Mouse (Mus musculus) midbrain, embryonic 14.5 days (tissue): Measurements from ENCODE around the gene Cryzl1. TPM values are rescaled to one million over a fixed set of nuclear protein-coding genes. Genes with fewer than 3 reads are reported as not detected.
A peak's percentile ranks its signal among the peaks of the same experiment; 100 is the strongest.

Experiments used
- ATAC-seq: fragments of 200-750 bp; cut with Nextera tagmentation; 2 replicates; pipeline ENCODE4 v1.8.0; 2017; ENCODE audit warnings: moderate number of reproducible peaks, moderate library complexity; ENCODE audit not compliant: low FRiP score, low TSS enrichment
- DNase-seq: peaks from one replicate; pipeline ENCODE4 v3.0.0-alpha.2; 2015
- H3K27ac ChIP-seq: fragments of 300-500 bp; sonication (generic); replicated peaks from 2 replicates; pipeline ENCODE4 v1.5.1; 2014; ENCODE audit warnings: mild to moderate bottlenecking, low read depth, low read length, moderate library complexity
- H3K27me3 ChIP-seq: fragments of 300-500 bp; sonication (generic); 2 replicates; pipeline ENCODE4 v1.6.1; 2014; ENCODE audit warnings: low read length, control low read depth, mixed read lengths; ENCODE audit not compliant: control insufficient read depth, insufficient read depth
- H3K36me3 ChIP-seq: fragments of 300-500 bp; sonication (generic); 2 replicates; pipeline ENCODE4 v1.6.1; 2014; ENCODE audit warnings: low read length, control low read depth; ENCODE audit not compliant: control insufficient read depth, insufficient read depth
- H3K4me1 ChIP-seq: fragments of 300-500 bp; sonication (generic); 2 replicates; pipeline ENCODE4 v1.6.1; 2014; ENCODE audit warnings: mild to moderate bottlenecking, antibody characterized with exemption, low read length, control low read depth; ENCODE audit not compliant: control insufficient read depth, insufficient read depth
- H3K4me2 ChIP-seq: fragments of 300-500 bp; sonication (generic); 2 replicates; pipeline ENCODE4 v1.6.1; 2014; ENCODE audit warnings: mild to moderate bottlenecking, low read length, moderate library complexity
- H3K4me3 ChIP-seq: fragments of 300-500 bp; sonication (generic); replicated peaks from 2 replicates; pipeline ENCODE4 v1.5.1; 2014; ENCODE audit warnings: low read depth, low read length
- H3K9ac ChIP-seq: fragments of 300-500 bp; sonication (generic); replicated peaks from 2 replicates; pipeline ENCODE4 v1.6.1; 2014; ENCODE audit warnings: mild to moderate bottlenecking, low read length, moderate library complexity
- H3K9me3 ChIP-seq: fragments of 300-500 bp; sonication (generic); 2 replicates; pipeline ENCODE4 v1.6.1; 2016; ENCODE audit warnings: low read length, control low read depth, mixed read lengths; ENCODE audit not compliant: control insufficient read depth
- WGBS: fragments of 180-500 bp; shearing (Covaris S2); extraction: QIAGEN DNeasy Blood & Tissue Kit; methylation state at CpG from one replicate; pipeline ENCODE4 v1.1.7; 2014; 5-methylcytosine and 5-hydroxymethylcytosine counted together
- polyA plus RNA-seq: library from polyadenylated mRNA; unstranded; fragments of >200 nt; fragmentation: Nextera tagmentation; extraction: Ambion mirVana; gene quantifications from 2 replicates; pipeline ENCODE4 v1.2.1, GENCODE M21; 2014

Gene Cryzl1
- polyA plus RNA-seq, 1 experiment from 2014 or later: 113 TPM

DNA sequence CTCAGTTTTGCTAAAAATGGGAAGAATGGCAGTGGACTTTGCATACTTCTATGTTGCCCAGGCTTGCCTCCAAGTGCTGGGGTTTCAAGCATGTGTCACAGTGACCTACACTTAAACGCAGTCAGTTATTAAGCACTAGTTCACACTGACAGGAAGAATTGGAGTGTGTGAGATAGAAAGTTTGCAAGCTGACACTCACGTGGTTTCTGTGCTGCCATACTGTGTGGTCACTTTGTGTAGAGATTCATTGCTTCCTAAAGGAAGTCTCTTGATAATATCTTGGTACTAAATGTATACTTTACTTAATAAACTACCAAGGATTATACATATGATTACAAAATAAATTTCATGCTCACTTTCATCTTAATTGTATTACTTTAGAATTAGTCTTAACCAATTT is 4.0 kb upstream of the Cryzl1 start:
- 88% methylated on average over 2 of the region's 2 CpGs for WGBS
- Histone ChIP-seq H3K4me2 (no peak overlapping the region), H3K27ac (no peak overlapping the region), H3K4me3 (no peak overlapping the region), H3K27me3 (no peaks in the 10 kb centered on the region), H3K36me3 (no peaks in the 10 kb centered on the region), H3K9me3 (no peaks in the 10 kb centered on the region), H3K4me1 (peaks cover 32% of the 10 kb centered on the region), H3K9ac (no peak overlapping the region)
- ATAC-seq (no peak), DNase-seq (no peak)

DNA sequence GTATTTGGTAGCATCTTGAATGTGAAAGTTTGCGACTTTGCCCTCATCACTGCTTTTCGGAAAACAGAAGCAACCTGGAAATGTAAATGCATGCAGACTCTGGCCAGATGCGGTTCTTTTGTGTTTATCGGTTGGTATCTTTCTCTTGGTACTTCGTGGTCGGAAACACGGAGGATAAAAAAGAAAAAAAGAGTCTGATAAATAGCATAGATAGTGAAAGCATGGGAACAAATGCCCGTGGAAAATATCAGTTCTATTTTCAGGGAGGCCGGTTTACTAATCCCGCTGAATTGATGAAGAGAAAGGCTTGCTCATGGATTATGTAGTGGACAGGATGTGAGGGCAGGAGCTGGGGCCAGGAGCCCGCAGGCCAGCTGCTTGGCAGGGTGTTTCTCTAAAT is 1.7 kb upstream of the Cryzl1 start:
- peak overlapping the region; percentile 92 for H3K4me3 ChIP-seq
- H3K4me1 ChIP-seq: peaks cover 46% of the 10 kb centered on the region
- H3K9me3 ChIP-seq: no peaks in the 10 kb centered on the region
- peak overlapping the region; percentile 93 for H3K9ac ChIP-seq
- DNase-seq (peak; percentile 41), ATAC-seq (no peak)
- peak overlapping the region; percentile 72 for H3K4me2 ChIP-seq
- H3K27ac ChIP-seq: peak overlapping the region; percentile 92
- under 1% methylated on average over 11 of the region's 11 CpGs for WGBS
- H3K36me3 ChIP-seq: peaks cover 4% of the 10 kb centered on the region; the same call in 1 of the 2 replicates
- H3K27me3 ChIP-seq: no peaks in the 10 kb centered on the region

DNA sequence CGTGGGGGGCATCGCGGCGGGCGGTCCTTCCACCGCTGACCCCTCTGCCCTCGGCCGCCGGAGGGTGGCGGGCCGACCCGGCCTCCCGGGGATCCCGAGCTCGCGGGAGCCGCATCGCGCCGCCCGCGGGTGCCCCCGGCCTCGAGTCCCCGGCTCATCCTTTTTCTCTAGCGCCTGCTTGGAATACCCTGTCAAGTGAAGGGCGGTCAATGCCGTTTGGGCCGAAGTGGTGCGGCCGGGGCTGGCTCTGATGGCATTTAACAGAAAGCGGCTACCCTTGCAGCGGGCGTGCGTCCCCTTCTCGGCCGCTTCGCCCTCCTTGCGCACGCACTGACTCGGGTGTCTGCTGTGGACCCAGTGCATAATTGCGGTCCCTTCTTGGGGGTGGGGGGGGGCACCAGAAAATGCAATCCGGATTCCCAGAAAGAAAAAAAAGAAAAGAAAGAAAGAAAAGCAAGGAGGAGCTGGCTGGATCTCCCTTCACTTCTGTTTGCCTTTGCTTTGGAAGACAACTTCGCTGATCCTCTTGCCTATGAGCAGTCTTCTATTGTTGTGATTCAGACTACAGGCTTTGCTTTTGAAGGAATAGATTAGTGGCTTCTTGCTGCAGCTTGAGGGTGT is 1.2 kb upstream of the Cryzl1 start:
- under 1% methylated on average over 44 of the region's 44 CpGs for WGBS
- peak overlapping the region; percentile 92 for H3K4me3 ChIP-seq
- peak; percentile 72 for DNase-seq
- peaks cover 46% of the 10 kb centered on the region for H3K4me1 ChIP-seq
- peak overlapping the region; percentile 93 for H3K9ac ChIP-seq
- H3K27ac ChIP-seq: peak overlapping the region; percentile 92
- H3K9me3 ChIP-seq: no peaks in the 10 kb centered on the region
- no peaks in the 10 kb centered on the region for H3K27me3 ChIP-seq
- peak overlapping the region; percentile 72 for H3K4me2 ChIP-seq
- no peak for ATAC-seq
- H3K36me3 ChIP-seq: peaks cover 4% of the 10 kb centered on the region; the same call in 1 of the 2 replicates

DNA sequence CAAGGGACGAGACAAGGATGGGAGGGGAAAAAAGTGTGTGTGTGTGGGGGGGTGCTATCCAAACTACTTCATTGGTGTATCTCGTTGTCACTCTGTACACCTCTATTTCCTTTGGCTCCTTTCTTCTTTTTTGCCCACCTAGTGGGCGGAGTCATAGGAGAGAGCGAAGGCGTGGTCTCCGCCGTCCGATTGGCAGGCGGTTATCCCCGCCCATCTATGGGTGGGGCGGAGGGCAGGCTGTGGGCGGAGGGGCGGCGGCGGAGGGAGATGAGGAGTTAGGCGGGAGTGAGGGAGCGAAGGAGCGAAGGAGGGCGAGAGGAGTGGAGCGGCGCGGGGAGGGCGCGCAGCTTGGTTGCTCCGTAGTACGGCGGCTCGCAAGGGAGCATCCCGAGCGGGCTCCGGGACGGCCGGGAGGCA is 299 bp upstream of the Cryzl1 start, which contains the start of gene Itsn1:
Gene Itsn1 (plus strand): TSS at position 216 of the 417 bp plus-strand sequence.
- under 1% methylated on average over 29 of the region's 33 CpGs for WGBS
- Histone ChIP-seq H3K27ac (peak within 1 kb of the TSS; percentile 92), H3K4me2 (peak within 1 kb of the TSS; percentile 72), H3K9me3 (no peaks in the 10 kb centered on the region), H3K36me3 (peaks cover 7% of the 10 kb centered on the region; the same call in 1 of the 2 replicates), H3K27me3 (no peaks in the 10 kb centered on the region), H3K9ac (peak within 1 kb of the TSS; percentile 93), H3K4me1 (peaks cover 38% of the 10 kb centered on the region), H3K4me3 (peak within 1 kb of the TSS; percentile 92)
- ATAC-seq (peak; percentile 93), DNase-seq (peak; percentile 99)

DNA sequence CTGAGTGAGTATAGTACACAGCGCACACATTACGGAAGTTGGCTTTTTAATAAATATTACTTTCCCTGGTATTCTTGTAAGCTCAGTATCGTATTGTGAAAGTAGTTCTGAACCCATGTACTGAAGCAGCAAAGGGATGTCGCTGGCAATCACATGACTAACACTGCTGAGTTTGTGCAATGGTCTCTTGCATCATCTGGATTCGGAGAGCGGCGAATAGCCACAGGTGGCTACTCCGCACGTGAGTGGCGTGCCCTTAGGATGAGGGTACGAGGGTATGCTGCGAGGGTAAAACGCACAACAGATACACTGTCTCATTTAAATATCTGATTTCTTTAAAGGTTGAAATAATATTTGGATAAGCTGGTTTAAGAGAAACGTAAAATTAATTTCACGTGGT is 1.3 kb downstream of the Cryzl1 start:
- WGBS: 87% methylated on average over 15 of the region's 15 CpGs
- peak overlapping the region; percentile 69 for H3K4me2 ChIP-seq

DNA sequence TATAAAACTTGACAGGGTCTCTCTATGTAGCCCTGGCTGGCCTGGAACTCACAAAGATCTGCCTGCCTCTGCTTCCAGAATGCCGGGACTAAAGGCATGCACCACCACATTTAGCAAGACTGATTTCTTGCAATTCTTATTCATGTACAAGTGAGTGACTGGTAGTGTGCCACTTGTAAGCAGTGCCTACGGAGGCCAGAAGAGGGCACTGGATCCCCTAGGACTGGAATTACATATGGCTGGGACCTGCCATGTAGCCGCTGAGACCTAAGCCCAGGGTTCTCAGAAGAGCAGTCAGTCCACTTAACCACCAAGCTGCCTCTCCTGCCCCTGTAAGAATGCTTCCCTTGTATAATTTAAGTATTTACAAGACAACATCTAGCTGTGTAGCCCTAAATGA is 4.5 kb downstream of the Cryzl1 start:
- no peak overlapping the region for H3K4me2 ChIP-seq
- no peak overlapping the region for H3K4me3 ChIP-seq
- ATAC-seq (no peak), DNase-seq (peak; percentile 60)
- H3K36me3 ChIP-seq: peaks cover 24% of the 10 kb centered on the region
- WGBS: 45% methylated on average over 3 of the region's 3 CpGs
- H3K9ac ChIP-seq: no peak overlapping the region
- no peaks in the 10 kb centered on the region for H3K27me3 ChIP-seq
- H3K4me1 ChIP-seq: peaks cover 18% of the 10 kb centered on the region
- no peak overlapping the region for H3K27ac ChIP-seq
- H3K9me3 ChIP-seq: no peaks in the 10 kb centered on the region

More for the DNA sequence above, 1.3 kb downstream of the Cryzl1 start:
- Histone ChIP-seq H3K27me3 (no peaks in the 10 kb centered on the region), H3K27ac (no peak overlapping the region), H3K9me3 (no peaks in the 10 kb centered on the region), H3K36me3 (peaks cover 8% of the 10 kb centered on the region; the same call in 1 of the 2 replicates), H3K4me3 (peak overlapping the region; percentile 92), H3K9ac (peak overlapping the region; percentile 70; the same call in 1 of the 2 replicates), H3K4me1 (peaks cover 33% of the 10 kb centered on the region)
- DNase-seq (no peak), ATAC-seq (no peak)

DNA sequence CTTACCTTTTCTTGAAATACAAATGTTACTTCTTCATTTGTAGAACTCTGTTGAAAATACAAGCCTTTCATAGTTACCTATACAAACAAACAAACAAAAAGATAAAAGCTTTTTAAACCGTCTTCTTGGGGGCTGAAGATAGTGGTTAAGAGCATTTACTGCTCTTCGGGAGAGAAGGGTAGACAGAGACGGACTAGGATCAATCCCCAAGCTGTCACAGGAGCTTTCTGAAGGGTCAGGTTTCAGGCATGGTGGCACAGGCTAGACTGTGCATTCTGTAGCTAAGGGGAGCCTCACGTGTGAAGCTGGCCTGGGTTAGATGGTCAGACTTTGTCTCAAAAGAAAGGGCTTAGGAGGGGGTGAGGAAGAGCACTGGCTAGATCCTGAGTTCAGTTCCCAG is 11.4 kb downstream of the Cryzl1 start:
- H3K9me3 ChIP-seq: no peaks in the 10 kb centered on the region
- H3K27ac ChIP-seq: no peak overlapping the region
- WGBS: 89% methylated on average over 4 of the region's 4 CpGs
- H3K4me2 ChIP-seq: no peak overlapping the region
- no peak overlapping the region for H3K4me3 ChIP-seq
- DNase-seq (no peak), ATAC-seq (no peak)
- no peak overlapping the region for H3K9ac ChIP-seq
- no peaks in the 10 kb centered on the region for H3K27me3 ChIP-seq
- 0 out of 2 replicates have a peak, but pooled peaks cover under 1% of the 10 kb centered on the region for H3K4me1 ChIP-seq
- peaks cover 51% of the 10 kb centered on the region for H3K36me3 ChIP-seq

DNA sequence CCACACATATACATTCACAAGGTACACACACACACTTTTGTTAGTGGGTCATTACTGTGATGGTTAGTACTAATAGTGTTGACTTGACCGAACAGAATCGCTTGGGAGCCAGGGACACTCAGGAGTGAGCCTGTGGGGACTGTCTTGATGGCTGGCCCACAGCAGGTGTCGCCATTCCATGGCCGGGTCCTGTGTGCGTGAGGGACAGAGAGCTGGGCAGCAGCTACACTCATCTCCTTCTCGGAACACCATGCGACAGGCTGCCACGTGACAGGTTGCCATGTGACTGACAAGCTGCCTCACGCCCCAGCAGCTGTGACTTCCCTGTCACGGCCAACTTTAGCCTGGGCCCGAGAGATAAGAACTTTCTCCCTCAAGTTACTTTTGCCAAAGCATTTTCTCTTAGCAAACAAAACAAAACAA is 11.8 kb downstream of the Cryzl1 start:
- Histone ChIP-seq H3K4me1 (no peaks in the 10 kb centered on the region), H3K9ac (no peak overlapping the region), H3K4me3 (no peak overlapping the region), H3K27ac (no peak overlapping the region), H3K27me3 (no peaks in the 10 kb centered on the region), H3K36me3 (peaks cover 53% of the 10 kb centered on the region), H3K9me3 (no peaks in the 10 kb centered on the region), H3K4me2 (no peak overlapping the region)
- no peak for ATAC-seq
- WGBS: 79% methylated on average over 11 of the region's 11 CpGs
- DNase-seq: no peak

DNA sequence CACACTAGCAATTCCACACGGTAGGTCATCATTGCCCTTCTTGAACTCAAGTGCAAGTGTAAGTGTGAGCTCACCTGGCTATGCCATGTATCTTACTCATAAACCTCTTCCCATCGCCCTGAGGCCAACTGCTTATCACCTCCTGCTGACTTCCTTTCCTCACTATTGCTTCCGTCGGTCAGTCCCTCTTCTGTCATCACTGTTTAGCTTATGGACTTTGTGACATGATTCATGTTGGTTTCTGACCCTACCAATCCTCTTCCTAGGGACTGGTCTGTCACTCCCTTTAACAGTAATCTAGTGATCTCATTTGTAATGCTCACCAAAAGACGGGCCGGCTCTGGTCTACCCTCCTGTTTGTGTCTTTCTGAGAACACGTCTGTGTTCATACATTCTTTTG is 18.5 kb downstream of the Cryzl1 start:
- WGBS: 95% methylated on average over 7 of the region's 7 CpGs
- no peaks in the 10 kb centered on the region for H3K9me3 ChIP-seq
- no peak for DNase-seq
- H3K9ac ChIP-seq: no peak overlapping the region
- no peak overlapping the region for H3K4me2 ChIP-seq
- H3K27me3 ChIP-seq: no peaks in the 10 kb centered on the region
- ATAC-seq: no peak
- no peak overlapping the region for H3K27ac ChIP-seq
- H3K36me3 ChIP-seq: peaks cover 71% of the 10 kb centered on the region
- H3K4me3 ChIP-seq: no peak overlapping the region
- H3K4me1 ChIP-seq: no peaks in the 10 kb centered on the region
